ENCODE assay signal across 10 mouse cellular contexts in genomic region chr10:67053475-67053874, GRCm38 (mm10). TPM values are rescaled to one million over a fixed set of nuclear protein-coding genes. Genes with fewer than 3 reads are reported as not detected.
A peak's percentile ranks its signal among the peaks of the same experiment; 100 is the strongest.
DNase-seq lines count a peak whose midpoint lies in the region; ATAC-seq and TF ChIP-seq lines count a peak whose summit lies in the region.
"Had no signal": no experiment of that assay in that cellular context is flagged by ENCODE, and none has a peak within 500 bp of the region (broad histone marks: within the 10 kb centered on the region; RNA-seq: fewer than 3 reads in every experiment).

No protein-coding gene starts in this region.

- ATAC-seq in forebrain, embryonic 14.5 days, result peak; percentile 72
- peak; percentile 40; the same call in 1 of the 2 replicates for ATAC-seq in intestine, embryonic 15.5 days

- peak overlapping the region; percentile 47 for H3K4me3 ChIP-seq in gastrocnemius, adult 2 months
- H3K4me3 ChIP-seq in ES-Bruce4 (ENCODE audit: low read depth, low read length), result no peak overlapping the region
- H3K4me3 ChIP-seq in forebrain, embryonic 14.5 days (ENCODE audit: low read depth, low read length), result no peak overlapping the region
- H3K4me3 ChIP-seq in intestine, embryonic 15.5 days (replicated peaks), result no peak overlapping the region

- intact Hi-C loops in gastrocnemius, adult 2 months (cut with DNase I), result loop anchor here (5.0 kb wide), 2 partner anchors 51 to 134 kb away; no protein-coding TSS in a partner anchor
- intact Hi-C loops in gastrocnemius, postnatal 36 days (cut with DNase I), result loop anchor here (5.0 kb wide), 1 partner anchor 44 kb away; the partner anchor contains the start of genes Jmjd1c and Reep3

- H3K27ac ChIP-seq in gastrocnemius, adult 2 months, result peak overlapping the region; percentile 79
- H3K27ac ChIP-seq in ES-Bruce4 (ENCODE audit: insufficient read depth, low read length), result no peak overlapping the region
- H3K27ac ChIP-seq in forebrain, embryonic 14.5 days (ENCODE audit: low read depth, low read length), result peak overlapping the region; percentile 79
- peak overlapping the region; percentile 48; the same call in 1 of the 2 replicates for H3K27ac ChIP-seq in intestine, embryonic 15.5 days

- DNase-seq in gastrocnemius, adult 2 months, result peak; percentile 70
- DNase-seq in gastrocnemius, postnatal 36 days, result no peak
- DNase-seq in forebrain, embryonic 14.5 days (ENCODE audit: low spot score), result peak; percentile 71
- DNase-seq in T-cell, adult 2 months (ENCODE audit: low spot score), result no peak
- no peak for DNase-seq in cerebellum, postnatal 10 days
- DNase-seq in adrenal gland, postnatal 25 days, result no peak
- DNase-seq: adrenal gland, adult 2 months; layer of hippocampus, postnatal 36 days had no signal

- H3K4me2 ChIP-seq in forebrain, embryonic 14.5 days (ENCODE audit: low read length), result no peak overlapping the region
- H3K4me2 ChIP-seq in intestine, embryonic 15.5 days (replicated peaks), result no peak overlapping the region

- TF ChIP-seq CTCF in gastrocnemius, adult 2 months (IDR thresholded peaks at IDR 0.05), result no peak
- TF ChIP-seq CTCF in ES-Bruce4 (IDR thresholded peaks at IDR 0.05; ENCODE audit: low read depth, low read length), result no peak

- 0 out of 2 replicates have a peak, but pooled peaks have one; percentile 47 for TF ChIP-seq EP300 in ES-Bruce4 (IDR thresholded peaks at IDR 0.05; ENCODE audit: insufficient read depth, low read depth, low read length)

- H3K4me1 ChIP-seq in ES-Bruce4 (ENCODE audit: control insufficient read depth, insufficient read depth, low read length), result no peaks in the 10 kb centered on the region
- peaks cover 25% of the 10 kb centered on the region for H3K4me1 ChIP-seq in forebrain, embryonic 14.5 days (ENCODE audit: control insufficient read depth, insufficient read depth, low read length)
- H3K4me1 ChIP-seq in intestine, embryonic 15.5 days (replicated peaks), result peaks cover 17% of the 10 kb centered on the region

- H3K36me3 ChIP-seq in ES-Bruce4 (ENCODE audit: control insufficient read depth, insufficient read depth, low read length, poor library complexity, severe bottlenecking), result no peaks in the 10 kb centered on the region
- no peaks in the 10 kb centered on the region for H3K36me3 ChIP-seq in forebrain, embryonic 14.5 days (ENCODE audit: control insufficient read depth, insufficient read depth, low read length)
- H3K36me3 ChIP-seq in intestine, embryonic 15.5 days, result no peaks in the 10 kb centered on the region

- H3K27me3 ChIP-seq in ES-Bruce4 (ENCODE audit: control insufficient read depth, insufficient read depth, low read length, poor library complexity, severe bottlenecking), result no peaks in the 10 kb centered on the region
- no peaks in the 10 kb centered on the region for H3K27me3 ChIP-seq in forebrain, embryonic 14.5 days (replicated peaks; ENCODE audit: control insufficient read depth, insufficient read depth, low read length)
- no peaks in the 10 kb centered on the region for H3K27me3 ChIP-seq in intestine, embryonic 15.5 days (replicated peaks)

- no peaks in the 10 kb centered on the region for H3K9me3 ChIP-seq in ES-Bruce4 (replicated peaks; ENCODE audit: control insufficient read depth, insufficient read depth, low read length, poor library complexity, severe bottlenecking)
- no peaks in the 10 kb centered on the region for H3K9me3 ChIP-seq in forebrain, embryonic 14.5 days (replicated peaks; ENCODE audit: control insufficient read depth, low read length)
- H3K9me3 ChIP-seq in intestine, embryonic 15.5 days, result no peaks in the 10 kb centered on the region

- WGBS in forebrain, embryonic 14.5 days, result 5% methylated on average over 9 of the region's 9 CpGs
- 38% methylated on average over 9 of the region's 9 CpGs for WGBS in intestine, embryonic 15.5 days

- TF ChIP-seq POLR2A in ES-Bruce4 (IDR thresholded peaks at IDR 0.05; ENCODE audit: insufficient read depth, low read length), result no peak

- no peak overlapping the region for H3K9ac ChIP-seq in ES-Bruce4 (ENCODE audit: low read depth, poor library complexity, severe bottlenecking)
- H3K9ac ChIP-seq in forebrain, embryonic 14.5 days (ENCODE audit: low read length), result no peak overlapping the region
- no peak overlapping the region for H3K9ac ChIP-seq in intestine, embryonic 15.5 days

RNA-seq across cellular contexts. Expression of gene Jmjd1c, which starts 42.5 kb away (rescaled TPM):
- 10 to 100 TPM; 23.7 to 26.6 TPM for total RNA-seq in gastrocnemius, adult 2 months (2021)
- total RNA-seq in gastrocnemius, postnatal 36 days (2021), result 10 to 100 TPM; 20.2 to 21.5 TPM
- 123 and 141 TPM in 2 replicates for polyA plus RNA-seq in ES-Bruce4 (2011; ENCODE audit: insufficient read depth, insufficient read length, low read depth, missing spikeins)
- polyA plus RNA-seq in forebrain, embryonic 14.5 days (2014; fragmentation: Nextera tagmentation; extraction: Ambion mirVana), result 35.1 and 42.9 TPM in 2 replicates
- polyA plus RNA-seq in intestine, embryonic 15.5 days (2015; fragmentation: Nextera tagmentation; extraction: Ambion mirVana), result 33.5 and 36.2 TPM in 2 replicates
- total RNA-seq in adrenal gland, postnatal 25 days (2021), result 60.0 and 69.3 TPM in 2 replicates

RNA-seq across cellular contexts. Expression of gene Reep3, which starts 43.3 kb away (rescaled TPM):
- total RNA-seq in gastrocnemius, adult 2 months (2021), result 10 to 100 TPM in 1 of 2 experiments, 1 to 10 TPM in 1; 9.7 to 10.8 TPM
- total RNA-seq in gastrocnemius, postnatal 36 days (2021), result 10 to 100 TPM; 10.0 to 10.2 TPM
- 47.9 and 50.5 TPM in 2 replicates for polyA plus RNA-seq in ES-Bruce4 (2011; ENCODE audit: insufficient read depth, insufficient read length, low read depth, missing spikeins)
- polyA plus RNA-seq in forebrain, embryonic 14.5 days (2014; fragmentation: Nextera tagmentation; extraction: Ambion mirVana), result 26.7 and 28.6 TPM in 2 replicates
- polyA plus RNA-seq in intestine, embryonic 15.5 days (2015; fragmentation: Nextera tagmentation; extraction: Ambion mirVana), result 38.6 and 41.5 TPM in 2 replicates
- 41.5 and 41.6 TPM in 2 replicates for total RNA-seq in adrenal gland, postnatal 25 days (2021)

Comparison
In these comparisons a context has a peak if more than half of its experiments do, and no peak if none do; other contexts are left out.
1. DNase-seq: peak in gastrocnemius, adult 2 months (single experiment) and forebrain, embryonic 14.5 days (single experiment); none in gastrocnemius, postnatal 36 days (0 of 2), T-cell, adult 2 months (single experiment), cerebellum, postnatal 10 days (0 of 2) and adrenal gland, postnatal 25 days (single experiment).